Mouse (Mus musculus) T-cell, adult 2 months (primary cell): ENCODE measurements around the gene Zfand3.

Experiments
- DNase-seq: peaks from one replicate; pipeline ENCODE4 v3.0.0; 2022; ENCODE audit warnings: low spot score

Gene Zfand3

DNA sequence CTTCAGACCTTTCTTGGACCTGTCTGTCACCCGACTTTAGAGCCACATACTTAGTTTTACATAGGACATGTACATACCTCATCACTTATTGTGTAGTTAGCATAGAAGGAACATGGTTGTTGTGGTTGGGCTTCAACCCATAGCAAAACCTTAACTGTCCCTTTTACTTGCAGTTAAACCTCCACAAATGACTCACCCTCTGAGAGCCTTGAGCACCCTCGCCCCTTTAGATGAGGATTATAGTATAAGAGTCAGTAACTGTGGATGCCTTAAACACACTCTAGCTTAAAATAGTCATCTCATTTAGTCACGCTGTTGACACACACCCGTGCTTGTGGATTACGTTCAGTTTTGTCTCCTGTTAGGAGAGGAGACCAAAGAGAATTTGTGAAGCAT, 47.8 kb downstream of the Zfand3 start:
- DNase-seq: no peak

DNA sequence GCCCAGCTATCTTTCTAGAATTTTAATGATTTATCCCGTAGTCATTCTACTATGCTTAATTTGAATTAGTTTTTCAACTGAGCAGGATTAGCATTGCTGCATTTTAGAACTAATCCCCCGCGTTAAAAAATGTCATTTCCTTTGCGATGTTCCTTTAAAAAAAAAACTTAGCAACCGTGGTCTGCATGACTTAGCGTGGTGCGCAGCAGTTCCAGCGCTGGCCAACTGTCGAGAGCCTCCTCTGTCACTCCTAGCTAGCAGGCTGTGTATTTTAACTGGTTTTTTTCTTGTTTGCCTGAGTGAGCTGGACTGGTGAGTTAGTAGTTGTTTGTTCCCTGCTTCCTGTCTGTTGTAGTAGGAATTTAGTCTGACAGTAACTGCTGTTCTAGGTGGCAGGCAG, 48.9 kb downstream of the Zfand3 start:
- DNase-seq: peak; percentile 33

GRCm38 (mm10) chr17:30053871-30054270, 49.3 kb downstream of the Zfand3 start:
- peak; percentile 73 for DNase-seq

DNA sequence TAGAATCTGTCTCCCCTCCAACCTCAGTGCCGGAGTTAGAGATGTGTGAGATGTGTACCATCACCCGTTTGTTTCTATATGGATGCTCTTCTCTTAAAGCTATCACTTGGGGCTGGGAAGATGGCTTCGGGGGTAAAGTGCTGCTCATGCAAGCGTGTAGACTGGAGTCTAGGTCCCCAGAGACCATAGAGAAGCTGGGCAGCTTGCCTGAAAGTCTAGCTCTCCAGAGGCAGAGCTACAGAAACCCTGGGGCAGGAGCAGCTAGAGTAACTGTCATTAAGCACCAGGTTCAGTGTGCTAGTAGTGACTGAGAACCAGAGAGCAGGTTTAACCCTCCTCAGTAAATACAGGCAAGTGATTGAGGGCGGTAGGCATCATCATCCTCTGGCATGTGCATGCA, 51.7 kb downstream of the Zfand3 start:
- DNase-seq: no peak

- DNase-seq: no peak
Measured at GRCm38 (mm10) chr17:30058594-30058993, 54.1 kb downstream of the Zfand3 start.

DNA sequence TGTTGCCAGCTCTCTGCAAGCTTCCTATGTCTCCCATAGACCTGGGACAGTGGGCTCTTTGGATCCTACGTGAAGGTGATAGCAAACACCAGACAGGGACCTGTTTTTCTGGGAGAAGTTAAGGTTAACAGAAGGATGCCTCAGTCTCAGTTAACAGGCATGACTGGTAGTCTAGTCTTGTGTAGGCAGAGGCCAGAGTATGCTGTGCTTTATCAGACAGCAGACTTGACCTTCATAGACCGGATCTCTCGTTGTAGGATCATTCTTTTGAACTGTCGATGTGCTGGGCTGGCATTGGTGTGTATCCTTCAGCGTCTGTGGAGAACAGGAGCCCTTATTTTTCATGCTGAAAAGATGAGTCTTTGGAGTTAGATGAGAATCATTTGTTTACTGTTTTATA, 54.5 kb downstream of the Zfand3 start:
- DNase-seq: no peak

- DNase-seq: no peak
Measured at GRCm38 (mm10) chr17:30061100-30061837, 56.7 kb downstream of the Zfand3 start.

DNA sequence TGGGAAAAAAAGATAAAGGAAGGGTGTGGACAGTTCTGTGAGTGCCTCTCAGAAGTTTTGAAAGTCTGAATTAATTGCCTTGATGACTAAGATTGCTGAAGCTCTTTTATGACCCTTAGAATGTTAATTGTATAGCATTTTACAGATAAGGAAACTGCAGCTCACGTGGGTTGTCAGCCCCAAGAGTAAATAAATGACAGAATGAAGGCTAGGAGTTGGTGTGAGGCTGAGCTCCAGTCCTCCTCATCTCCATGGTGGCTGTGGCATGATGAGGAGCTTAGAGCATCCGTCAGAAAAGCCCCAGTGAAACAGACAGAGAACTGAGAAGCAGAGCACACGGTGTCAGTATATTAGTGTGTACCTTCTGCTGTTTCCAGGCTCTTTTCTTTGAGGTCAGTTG, 59.3 kb downstream of the Zfand3 start:
- DNase-seq: no peak

GRCm38 (mm10) chr17:30064746-30065145, 60.2 kb downstream of the Zfand3 start:
- DNase-seq: no peak

- no peak for DNase-seq
Measured at GRCm38 (mm10) chr17:30069776-30070175, 65.2 kb downstream of the Zfand3 start.

GRCm38 (mm10) chr17:30070631-30071030, 66.1 kb downstream of the Zfand3 start:
- DNase-seq: no peak

- DNase-seq: no peak
Measured at GRCm38 (mm10) chr17:30072613-30073012, 68.1 kb downstream of the Zfand3 start.

GRCm38 (mm10) chr17:30075896-30076295, 71.4 kb downstream of the Zfand3 start:
- no peak for DNase-seq

DNA sequence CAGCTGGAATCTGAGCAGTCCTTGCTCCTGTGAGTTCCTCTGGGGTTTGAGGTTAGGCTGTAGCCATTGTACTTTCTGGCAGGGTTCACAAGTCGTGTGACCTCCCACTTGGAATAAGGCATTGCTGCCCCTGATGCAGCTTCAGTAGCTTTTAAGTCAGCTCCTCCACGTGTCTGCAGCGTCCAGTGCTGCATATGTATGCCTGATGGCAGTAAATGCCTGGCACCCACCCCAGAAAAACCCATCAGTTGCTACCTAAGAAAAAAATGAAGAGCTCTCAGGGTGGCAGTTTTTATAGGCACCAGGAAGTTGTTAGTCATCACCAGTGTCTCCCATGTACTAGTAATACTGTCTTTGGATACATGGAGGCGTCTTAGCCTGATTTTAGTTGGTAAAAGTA, 79.5 kb downstream of the Zfand3 start:
- DNase-seq: no peak

- DNase-seq: no peak
Measured at GRCm38 (mm10) chr17:30086695-30087094, 82.2 kb downstream of the Zfand3 start.

DNA sequence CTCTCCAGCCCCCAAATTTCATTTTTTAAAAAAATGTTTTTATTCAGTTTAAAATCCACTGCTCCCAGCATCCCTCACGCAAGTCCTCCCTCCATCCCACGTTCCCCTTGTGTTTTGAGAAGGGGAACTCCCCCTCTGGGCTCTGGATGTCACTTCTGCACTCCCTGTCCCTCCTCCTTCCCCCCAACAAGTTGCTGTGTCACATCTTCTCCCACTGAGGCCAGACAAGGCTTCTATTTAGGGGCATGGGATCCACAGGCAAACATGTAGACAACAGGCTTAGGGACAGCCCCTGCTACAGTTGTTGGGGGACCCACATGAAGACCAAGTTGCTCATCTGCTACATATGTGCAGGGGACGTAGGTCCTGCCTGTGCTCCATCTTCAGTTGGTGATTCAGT, 83.9 kb downstream of the Zfand3 start:
- DNase-seq: no peak

GRCm38 (mm10) chr17:30090416-30090815, 85.9 kb downstream of the Zfand3 start:
- no peak for DNase-seq

GRCm38 (mm10) chr17:30093148-30093749, 88.7 kb downstream of the Zfand3 start:
- DNase-seq: no peak

DNA sequence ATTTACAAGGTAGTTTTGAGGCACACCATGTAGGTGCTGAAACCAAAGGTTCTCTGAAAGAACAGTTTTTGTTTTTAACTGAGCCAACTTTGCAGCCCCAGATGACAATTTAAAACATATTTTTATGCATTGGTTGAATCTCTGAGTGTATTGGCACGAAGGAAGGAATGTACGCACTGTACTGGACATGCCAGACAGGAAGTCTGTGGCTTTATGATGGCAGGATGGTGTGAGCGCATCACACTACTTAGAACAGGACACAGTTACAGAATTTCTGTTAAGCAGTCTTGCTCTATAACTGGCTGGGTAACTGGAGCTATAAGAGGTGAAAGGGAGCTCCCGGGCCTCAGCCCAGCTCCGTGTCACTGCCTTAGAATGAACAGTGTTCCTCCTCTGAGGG, 92.6 kb downstream of the Zfand3 start:
- no peak for DNase-seq

DNA sequence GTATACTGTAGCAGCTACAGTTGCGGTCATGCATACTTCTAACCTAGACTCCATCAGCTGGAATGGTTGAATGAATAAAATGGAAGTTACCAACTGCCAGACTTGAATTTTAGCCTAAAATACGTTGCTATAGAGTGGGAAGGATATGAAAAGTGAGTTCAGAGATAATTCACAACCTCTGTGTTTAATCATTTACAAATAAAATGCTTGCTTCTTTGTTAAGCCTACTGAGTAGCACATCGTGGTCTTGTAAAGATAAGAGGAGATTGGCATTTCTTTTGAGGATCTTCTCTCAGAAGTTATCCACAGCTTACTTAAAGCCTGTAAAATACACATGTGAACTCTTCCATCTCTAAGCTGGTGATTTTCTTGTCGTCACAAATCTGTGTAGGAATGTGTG, 93.1 kb downstream of the Zfand3 start:
- DNase-seq: no peak

DNA sequence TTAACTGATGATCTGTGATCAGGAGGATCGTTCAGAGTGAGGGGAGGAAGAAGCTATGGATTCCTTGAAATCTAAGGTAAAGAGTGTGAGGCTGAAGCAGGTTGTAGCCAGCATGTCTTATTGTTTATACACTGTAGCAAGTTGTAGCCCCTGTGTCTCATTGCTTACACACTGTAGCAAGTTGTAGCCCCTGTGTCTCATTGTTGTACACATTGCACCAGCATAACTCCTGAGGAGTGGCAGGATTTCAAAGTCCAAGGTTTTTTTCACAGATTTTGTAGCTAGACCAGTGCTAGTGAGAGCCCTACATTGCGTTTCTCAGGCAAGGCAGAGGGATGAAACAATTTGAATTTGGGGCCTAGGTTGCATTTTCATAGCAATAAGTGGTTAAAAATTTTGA, 95.1 kb downstream of the Zfand3 start:
- DNase-seq: no peak

- DNase-seq: no peak
Measured at GRCm38 (mm10) chr17:30101801-30102200, 97.3 kb downstream of the Zfand3 start.

DNA sequence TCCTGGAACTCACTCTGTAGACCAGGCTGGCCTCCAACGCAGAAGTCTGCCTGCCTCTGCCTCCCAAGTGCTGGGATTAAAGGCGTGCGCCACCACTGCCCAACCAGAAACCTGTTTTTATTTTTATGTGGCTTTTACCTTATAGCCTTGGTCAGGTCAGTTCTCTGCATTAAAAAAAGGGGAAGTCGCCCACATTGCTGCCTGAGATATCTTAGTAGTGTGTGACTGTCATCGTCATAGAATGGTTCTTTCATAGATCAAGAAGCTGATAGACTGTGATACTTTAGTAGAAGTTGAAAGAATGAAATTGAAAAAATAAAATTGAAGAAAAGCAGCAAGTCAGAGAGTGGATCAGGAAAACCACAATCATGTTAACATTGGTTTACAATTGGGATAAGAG, 98.5 kb downstream of the Zfand3 start:
- DNase-seq: no peak

GRCm38 (mm10) chr17:30103641-30104165, 99.2 kb downstream of the Zfand3 start:
- no peak for DNase-seq
